Mouse (Mus musculus): ENCODE data around the gene Ccdc33. TPM values are rescaled to one million over a fixed set of nuclear protein-coding genes. Genes with fewer than 3 reads are reported as not detected.
A peak's percentile ranks its signal among the peaks of the same experiment; 100 is the strongest.

Gene Ccdc33
- total RNA-seq, 4 experiments from 2014 or later, result 0.26 to 0.44 (median 0.30) TPM; not detected in 1

DNA sequence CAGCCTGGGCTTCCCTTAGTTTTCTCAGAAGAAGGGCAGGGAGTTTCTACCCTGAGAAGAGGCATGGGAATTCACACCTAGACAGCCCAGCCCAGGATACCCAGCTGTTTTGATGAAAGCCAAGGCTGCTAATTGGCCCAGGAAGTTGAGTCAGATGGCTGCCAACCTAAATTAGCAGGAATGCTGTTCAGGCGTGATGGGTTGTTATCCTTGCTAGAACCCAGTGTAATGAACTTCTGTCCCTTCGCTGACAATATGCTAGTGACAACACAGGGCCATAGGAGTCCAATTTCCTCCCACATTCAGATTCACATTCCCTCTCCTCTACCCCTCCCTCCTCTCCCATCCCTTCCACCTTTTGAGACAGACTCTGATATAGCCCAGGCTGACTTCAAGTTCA lies 105.7 kb downstream of the Ccdc33 start:
- no peak for DNase-seq (ENCODE audit: low spot score)

GRCm38 (mm10) chr9:58012486-58012885 lies 106.1 kb downstream of the Ccdc33 start:
- no peak for DNase-seq (ENCODE audit: low spot score)

GRCm38 (mm10) chr9:58011552-58011951 lies 107.1 kb downstream of the Ccdc33 start:
- DNase-seq (ENCODE audit: low spot score), result no peak

DNA sequence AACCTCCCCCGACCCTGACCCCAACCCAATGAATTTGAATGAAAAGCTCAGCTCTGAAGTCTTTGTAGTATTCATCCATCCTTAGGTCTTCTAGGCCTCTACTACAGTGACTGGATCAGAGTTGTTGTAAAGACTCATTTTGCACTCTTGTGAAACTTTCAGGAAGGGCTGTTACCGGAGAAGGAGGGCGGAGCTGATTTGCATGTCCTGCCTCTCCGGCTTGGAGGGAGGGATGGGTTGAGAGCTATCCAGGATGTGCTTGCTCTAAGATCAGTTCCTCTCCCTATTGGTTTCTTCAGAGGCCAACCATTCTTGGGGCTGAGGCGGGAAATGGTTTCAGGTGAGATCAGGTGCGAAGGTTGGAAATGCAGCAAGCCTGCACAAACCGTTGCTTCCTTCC lies 107.6 kb downstream of the Ccdc33 start:
- no peak for DNase-seq (ENCODE audit: low spot score)

- DNase-seq (ENCODE audit: low spot score), result no peak
Measured at GRCm38 (mm10) chr9:58009588-58009987, 109.0 kb downstream of the Ccdc33 start.

GRCm38 (mm10) chr9:58009015-58009362 lies 109.6 kb downstream of the Ccdc33 start:
- DNase-seq (ENCODE audit: low spot score), result peak; percentile 69

GRCm38 (mm10) chr9:58008336-58009014 lies 110.1 kb downstream of the Ccdc33 start:
- no peak for DNase-seq (ENCODE audit: low spot score)

DNA sequence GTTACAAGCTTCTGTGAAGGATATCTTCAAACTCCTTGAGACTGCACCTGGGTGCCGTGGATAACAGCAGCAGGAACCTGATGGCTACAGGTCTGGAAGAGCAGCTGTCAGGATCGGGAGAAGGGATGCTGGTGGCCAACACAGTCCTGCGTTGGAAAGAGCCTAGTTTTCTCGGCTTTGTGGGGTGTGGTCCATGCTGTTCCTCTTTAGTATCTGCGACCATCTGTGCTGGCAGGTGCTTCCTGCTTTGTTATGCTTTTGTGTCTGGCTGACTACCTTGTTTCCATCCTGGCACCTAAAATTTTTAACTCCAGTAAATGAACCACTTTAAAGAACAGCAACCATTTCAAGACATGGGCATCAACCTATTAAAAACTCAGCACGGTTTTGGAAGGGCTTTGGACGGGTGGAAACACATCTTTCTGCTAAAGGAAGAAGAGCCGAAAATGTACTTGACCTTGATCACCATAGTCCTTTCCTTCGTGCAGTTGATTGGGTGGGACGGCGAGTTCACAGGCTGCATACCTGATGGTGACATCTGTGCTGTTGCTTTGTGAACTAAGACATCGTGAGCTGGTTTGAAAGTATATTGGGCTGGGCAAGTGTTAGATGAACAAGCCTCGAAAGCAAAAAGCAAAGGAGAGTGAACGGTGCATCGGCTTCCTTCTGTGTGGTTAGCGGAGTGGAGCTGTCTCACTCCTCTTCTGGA lies 112.7 kb downstream of the Ccdc33 start, which contains the start of gene Cyp11a1:
Gene Cyp11a1, plus strand, starts transcription at position 659 of the 709 bp plus-strand sequence.
- DNase-seq (ENCODE audit: low spot score), result no peak

GRCm38 (mm10) chr9:58003272-58003671 lies 115.4 kb downstream of the Ccdc33 start:
- no peak for DNase-seq (ENCODE audit: low spot score)

DNA sequence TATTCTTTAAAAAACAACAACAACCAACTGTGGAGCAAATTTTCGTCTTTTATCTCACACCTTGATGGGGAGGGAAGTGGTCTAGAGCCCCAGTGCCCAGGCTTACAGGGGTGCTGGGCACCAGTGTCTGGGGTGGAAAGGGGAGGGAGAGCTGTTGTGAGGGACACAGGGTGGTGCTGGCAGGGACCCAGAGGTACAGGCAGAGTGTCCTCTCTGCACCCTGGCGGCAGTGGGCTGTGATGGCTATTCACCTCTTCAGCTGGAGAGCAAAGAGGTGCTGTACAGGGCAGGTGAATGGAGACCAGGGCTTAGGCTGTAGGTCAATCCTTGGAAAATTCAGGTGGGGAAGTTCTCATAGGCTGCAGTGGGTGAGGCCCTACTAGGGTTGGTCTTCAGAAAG lies 118.9 kb downstream of the Ccdc33 start:
- DNase-seq (ENCODE audit: low spot score), result no peak

- no peak for DNase-seq (ENCODE audit: low spot score)
Measured at GRCm38 (mm10) chr9:57998685-57999084, 119.9 kb downstream of the Ccdc33 start.

DNA sequence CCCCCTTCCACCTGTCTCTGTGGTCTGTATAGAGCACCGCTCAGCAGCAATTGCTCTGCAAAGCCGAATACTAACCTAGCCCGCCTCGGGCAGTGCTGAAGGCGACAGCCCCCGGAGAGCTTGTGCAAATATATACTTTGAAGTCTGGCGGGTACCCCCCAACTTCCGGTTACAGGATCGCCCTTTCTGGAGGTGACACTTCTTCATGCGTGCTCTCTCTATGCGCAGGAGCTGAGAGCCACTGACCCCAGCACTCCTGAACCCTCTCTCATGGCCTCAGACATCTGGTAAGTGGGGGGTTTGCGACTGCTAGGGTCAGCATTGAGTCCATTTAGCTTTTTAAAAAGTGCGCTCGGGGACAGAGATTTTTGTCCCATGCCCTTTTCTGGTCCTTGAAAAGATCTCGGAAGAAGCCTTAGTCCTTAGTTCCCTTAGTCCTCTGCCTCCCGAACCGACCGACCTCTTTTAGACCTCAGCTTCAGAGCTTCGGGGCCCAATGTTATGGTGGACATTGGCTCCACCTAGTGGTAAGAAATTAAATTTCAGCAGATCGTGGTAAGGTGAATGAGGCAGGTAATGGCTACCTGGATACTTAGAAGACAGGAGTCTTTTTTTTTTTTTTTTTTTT lies 120.5 kb downstream of the Ccdc33 start:
- DNase-seq (ENCODE audit: low spot score), result peak; percentile 65

DNA sequence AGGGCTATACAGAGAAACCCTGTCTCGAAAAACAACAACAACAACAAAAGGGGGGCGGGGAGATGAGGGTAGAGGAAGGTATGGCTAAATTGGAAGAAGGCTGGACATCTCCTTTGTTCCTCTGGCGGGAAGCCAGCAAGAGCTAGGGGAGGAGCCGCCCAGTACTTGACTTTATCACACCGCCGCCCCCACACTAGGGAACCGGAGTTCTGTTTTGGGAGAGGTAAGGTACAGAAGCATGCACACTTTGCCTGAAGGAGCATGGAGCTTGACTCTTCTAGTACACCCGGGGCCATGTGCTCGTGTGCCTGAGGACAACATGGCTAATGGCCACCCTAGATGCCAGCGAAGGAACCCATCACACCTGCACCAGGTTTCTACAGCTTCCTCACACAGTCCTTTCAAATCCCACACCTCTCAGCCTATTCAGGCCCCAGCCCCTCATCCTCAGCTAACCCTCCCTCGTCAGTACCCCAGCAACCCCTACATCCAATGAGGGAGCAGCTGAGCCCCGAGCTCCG lies 121.1 kb downstream of the Ccdc33 start:
- DNase-seq (ENCODE audit: low spot score), result no peak

DNA sequence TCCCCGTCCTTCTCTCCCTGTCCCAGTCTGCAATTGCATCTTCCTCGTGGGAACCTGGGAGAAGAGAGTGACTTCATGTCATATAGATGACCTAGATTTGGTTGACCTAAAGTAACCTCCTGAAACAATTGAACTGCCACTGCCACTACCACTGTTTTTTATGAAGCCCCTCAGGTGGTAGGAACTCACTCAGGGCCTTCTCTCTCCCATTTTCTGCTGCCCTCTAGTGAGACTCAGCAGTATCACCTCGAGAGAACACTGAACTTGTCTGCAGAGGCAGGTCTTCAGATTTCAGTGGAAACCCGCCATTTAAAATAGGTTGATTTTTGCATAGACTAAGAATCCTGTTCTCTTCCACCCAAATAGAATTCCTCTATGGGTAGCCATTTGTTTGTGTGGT lies 123.3 kb downstream of the Ccdc33 start:
- DNase-seq (ENCODE audit: low spot score), result no peak

DNA sequence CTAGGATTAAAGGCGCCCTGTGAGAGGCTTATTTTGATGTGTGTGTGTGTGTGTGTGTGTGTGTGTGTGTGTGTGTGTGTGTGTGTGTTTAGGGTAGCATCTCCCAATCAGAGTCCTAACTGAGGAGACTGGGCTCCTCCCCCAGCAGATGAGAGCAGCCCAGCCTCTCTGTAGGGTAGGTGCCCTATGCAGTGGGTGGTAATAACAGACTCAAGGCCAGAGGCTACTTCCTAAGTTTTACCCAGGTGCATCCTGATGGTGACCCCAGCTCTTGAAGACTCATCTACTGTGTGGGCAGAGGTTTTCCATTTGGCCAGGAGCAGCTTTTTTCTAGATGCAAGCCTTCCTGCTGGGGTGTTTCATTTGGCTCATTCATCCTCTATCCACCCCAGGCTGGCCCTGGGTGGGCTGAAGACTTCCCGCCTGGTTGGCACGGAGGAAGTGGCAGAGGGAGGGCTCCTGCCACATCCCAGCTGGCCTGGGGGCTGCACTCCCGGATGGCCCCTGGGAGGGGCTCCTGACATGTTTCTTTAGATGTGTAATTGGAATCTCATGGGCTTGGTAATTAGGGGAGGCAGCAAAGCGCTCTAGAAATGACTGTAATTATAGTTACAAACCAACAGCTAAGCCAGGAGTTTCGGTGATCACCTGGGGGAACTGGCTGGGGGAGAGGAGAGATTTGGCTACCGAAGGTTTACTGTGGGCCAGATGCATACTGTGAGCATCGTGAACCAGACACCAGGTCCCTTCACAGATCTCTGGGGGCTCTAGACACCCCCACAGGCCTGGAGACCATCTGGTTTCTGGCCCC lies 125.6 kb downstream of the Ccdc33 start:
- DNase-seq (ENCODE audit: low spot score), result no peak

DNA sequence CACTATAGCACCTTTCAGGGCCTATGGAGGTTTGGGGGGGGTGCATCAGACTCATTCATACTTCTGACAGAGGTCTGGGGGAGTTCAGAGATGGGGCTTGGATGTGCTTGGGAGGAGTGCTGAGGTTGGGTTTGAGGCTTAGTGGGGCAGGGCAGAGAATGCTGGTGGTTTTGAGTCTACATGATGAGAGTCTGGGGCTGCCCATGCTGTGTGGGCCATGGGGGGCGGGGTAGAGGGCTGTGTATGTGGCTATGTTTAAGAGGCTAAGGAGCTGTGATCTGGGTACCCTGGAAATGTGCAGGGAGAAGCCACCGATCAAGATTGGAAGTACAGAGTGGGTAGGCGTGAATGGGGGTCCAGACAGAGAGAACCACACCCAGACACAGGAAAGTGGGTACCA lies 126.6 kb downstream of the Ccdc33 start:
- DNase-seq (ENCODE audit: low spot score), result no peak

GRCm38 (mm10) chr9:57990438-57991110 lies 128.0 kb downstream of the Ccdc33 start:
- DNase-seq (ENCODE audit: low spot score), result no peak

- DNase-seq (ENCODE audit: low spot score), result no peak
Measured at GRCm38 (mm10) chr9:57989309-57989708, 129.3 kb downstream of the Ccdc33 start.

GRCm38 (mm10) chr9:57988098-57988497 lies 130.5 kb downstream of the Ccdc33 start:
- no peak for DNase-seq (ENCODE audit: low spot score)

DNA sequence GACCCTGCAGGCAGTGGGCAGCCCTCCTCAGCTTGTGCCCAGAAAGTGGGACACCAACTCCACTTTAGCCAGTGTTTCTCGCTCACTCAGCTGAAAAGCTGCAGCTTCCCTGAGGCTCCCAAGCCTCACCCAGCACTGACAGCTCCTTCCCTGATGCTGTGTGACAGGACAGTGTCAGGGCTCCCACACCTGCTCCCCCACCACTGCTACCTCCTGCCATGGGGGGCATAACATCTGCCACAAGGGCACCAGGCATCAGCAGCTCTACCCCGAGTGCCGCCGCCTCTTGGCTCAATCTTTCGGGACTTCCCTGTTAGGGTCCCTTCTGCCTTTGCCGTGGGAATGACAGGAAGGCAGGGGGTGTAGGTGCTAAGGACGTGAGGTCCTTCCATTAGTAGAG lies 132.3 kb downstream of the Ccdc33 start:
- no peak for DNase-seq (ENCODE audit: low spot score)

GRCm38 (mm10) chr9:57985304-57985703 lies 133.3 kb downstream of the Ccdc33 start:
- no peak for DNase-seq (ENCODE audit: low spot score)

Data from heart, adult 8-10 months (tissue).